Mouse (Mus musculus): ENCODE results near the gene Pde4b.
"Not testable (repeated sequence)": the region's sequence is repeated elsewhere in the genome, so short reads cannot be mapped to it uniquely, and the experiment has no call there.

Gene Pde4b

GRCm38 (mm10) chr4:102478860-102479259 is 391.5 kb downstream of the Pde4b start:
- DNase-seq (ENCODE audit: low spot score), result no peak

DNA sequence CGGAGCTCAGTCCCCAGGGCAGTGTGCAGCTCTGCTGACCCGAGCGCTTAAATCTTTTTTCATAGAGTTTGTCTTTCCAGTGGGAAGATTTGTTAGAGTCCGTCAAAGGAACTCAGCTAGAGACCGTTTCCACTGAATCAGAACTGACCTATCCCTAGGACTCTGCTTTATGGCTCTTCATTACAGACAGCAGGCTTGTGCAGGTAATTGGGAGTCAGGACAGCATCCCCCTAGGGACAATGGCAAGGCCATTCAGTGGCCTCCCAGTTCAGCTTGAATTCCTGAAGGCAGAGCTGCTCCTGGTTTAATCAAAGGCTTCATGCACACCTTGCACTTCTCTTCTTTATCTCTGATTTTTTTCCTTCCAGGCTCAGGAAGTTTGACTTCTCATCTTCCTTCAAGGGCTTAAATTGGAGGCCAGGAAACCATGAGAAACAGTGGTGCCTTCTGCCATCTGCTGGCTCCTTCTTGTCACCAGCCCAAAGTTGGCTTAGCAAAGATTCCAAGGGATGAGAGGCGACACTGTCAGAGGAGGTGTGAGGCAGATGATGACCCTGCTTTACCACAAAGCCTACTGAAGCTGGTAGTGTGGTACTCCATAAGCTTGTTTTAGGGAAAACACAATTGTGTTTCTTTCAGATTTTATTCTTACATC is 393.6 kb downstream of the Pde4b start:
- DNase-seq (ENCODE audit: low spot score), result no peak

- DNase-seq (ENCODE audit: low spot score), result no peak
These were observed 396.1 kb downstream of the Pde4b start for GRCm38 (mm10) chr4:102483354-102484018.

DNA sequence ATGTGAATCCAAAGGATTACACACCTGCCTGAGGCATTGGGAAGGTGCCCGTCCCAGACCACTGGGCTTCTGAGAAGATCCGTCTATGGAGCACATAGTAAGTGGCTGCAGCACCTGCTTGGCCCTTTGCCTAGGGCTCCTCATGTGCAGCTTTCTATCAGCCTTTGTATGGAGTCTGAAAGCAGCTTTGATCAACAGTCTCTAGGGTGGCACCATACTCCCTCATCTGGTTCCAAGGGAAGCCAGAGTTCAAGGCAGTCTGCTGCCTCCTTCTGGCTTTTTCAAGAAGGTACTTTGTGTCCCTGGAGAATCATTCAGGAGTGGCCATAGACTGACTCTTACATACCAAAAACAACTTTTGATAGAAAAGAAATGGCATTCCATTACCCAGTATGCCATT is 397.4 kb downstream of the Pde4b start:
- no peak for DNase-seq (ENCODE audit: low spot score)

DNA sequence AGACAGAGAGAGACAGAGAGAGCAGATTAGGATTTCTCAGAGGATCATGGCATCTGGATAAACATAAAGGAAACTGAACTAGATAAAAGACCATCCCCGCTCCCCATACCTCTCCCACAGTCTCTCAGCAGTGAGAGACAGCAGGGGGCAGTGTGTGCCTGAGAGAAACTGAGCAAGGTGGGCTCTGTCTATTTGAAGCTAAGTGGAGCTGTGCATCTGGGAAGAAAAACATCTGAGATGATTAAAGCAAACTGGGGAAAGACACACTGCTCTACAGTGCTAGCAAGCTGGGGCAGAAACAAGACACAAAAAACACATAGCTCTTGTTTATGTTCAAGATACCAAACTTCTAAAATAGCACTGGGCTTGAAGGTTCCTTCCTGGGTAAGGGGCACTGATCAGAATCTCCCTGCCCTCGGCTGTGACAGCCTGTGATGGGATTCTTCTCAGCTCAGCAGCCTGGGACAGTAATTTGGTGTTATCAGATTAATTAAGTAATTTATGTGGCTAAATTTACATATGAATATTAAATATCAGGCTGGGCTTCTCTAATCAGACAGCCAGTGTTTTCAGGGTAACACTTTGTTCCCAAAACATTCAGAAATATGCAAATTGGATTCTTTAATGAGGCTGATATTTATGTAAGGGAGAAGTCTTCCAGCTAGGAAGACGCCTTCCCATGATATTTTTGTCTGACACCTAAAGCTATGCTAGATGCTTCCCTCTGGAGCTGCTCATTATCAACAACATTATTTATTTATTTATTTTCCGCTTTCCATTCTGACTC is 399.0 kb downstream of the Pde4b start:
- no peak for DNase-seq (ENCODE audit: low spot score)

DNA sequence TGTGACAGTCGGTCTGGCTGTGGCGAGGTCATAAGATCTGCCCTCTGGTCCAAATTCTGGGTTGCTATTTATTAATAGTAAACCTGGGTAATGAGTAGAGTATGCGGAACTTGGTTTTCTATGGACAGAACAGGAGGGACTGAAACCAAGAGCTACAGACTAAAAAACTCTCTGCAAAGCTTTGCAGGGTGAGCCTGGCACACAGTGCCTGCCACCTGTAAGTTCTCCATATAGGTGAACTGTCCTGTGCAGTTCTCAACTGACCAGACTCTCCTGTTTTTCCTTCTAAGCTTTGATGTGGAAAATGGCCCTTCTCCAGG is 399.5 kb downstream of the Pde4b start:
- no peak for DNase-seq (ENCODE audit: low spot score)

DNA sequence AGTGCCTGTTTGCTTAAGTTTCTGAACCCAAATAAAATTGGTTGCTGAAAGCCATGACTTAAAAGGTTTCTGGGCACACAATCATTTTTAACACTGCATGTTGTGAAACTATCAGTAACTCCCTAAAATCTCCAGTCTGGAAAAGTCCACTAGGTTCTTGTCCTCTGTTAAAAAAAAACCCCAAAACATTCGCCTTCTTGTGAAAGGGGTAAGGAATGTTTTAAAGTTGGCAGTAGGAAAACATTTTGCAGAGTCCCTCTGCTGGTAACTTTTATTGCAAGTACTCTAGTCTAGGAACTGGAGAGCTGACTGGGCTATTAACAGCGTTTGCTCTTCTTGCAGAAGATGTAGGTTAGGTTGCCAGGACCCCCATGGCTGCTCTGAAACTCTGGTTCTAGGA is 400.7 kb downstream of the Pde4b start:
- no peak for DNase-seq (ENCODE audit: low spot score)

DNA sequence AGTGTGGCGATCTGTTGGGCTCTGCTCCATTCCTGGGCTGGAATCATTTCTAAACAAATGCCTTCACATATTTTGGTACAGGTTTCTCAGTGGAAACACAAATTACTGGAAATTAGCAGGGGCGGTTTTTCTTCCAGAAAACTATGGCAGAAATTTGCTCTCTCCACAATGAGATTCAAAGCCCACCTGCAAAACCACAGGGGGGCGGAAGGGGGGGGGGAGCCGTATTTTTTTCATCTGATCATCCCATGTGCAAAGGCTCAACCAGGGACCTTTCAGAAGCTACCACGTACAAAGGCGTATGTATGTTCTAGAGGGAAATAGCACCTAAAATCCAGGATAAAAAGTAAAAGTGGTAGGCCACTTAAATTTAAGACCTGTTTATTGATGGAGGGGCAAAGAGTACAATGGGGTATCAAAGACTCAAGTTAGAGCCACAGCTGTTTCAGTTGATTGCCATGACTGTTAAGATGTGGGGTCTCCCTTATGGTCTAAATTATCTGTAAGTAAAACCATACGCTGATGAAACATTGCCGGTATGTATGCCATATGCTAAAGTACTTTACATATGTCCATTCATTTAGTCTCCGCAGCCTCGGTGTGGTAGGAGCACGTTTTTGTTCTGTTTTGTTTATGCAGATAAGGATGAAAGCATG is 404.3 kb downstream of the Pde4b start:
- no peak for DNase-seq (ENCODE audit: low spot score)

DNA sequence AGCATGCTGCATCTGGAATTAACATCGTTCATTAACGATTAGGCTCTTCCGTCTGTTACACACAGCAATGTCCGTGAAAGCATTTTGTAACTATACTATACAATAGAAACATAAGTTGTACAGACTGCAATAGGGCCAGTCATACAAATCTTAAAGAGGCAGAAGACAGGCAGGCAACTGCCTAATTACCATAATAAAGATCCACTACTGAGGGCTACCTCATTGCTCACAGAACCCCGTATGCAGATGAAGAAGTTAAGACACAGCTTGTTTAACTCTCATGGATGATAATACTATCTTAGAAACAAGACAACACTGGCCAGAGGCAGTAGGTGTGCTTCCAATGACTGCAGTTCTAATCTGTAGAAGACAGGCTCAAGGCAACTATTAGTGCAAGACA is 405.6 kb downstream of the Pde4b start:
- no peak for DNase-seq (ENCODE audit: low spot score)

DNA sequence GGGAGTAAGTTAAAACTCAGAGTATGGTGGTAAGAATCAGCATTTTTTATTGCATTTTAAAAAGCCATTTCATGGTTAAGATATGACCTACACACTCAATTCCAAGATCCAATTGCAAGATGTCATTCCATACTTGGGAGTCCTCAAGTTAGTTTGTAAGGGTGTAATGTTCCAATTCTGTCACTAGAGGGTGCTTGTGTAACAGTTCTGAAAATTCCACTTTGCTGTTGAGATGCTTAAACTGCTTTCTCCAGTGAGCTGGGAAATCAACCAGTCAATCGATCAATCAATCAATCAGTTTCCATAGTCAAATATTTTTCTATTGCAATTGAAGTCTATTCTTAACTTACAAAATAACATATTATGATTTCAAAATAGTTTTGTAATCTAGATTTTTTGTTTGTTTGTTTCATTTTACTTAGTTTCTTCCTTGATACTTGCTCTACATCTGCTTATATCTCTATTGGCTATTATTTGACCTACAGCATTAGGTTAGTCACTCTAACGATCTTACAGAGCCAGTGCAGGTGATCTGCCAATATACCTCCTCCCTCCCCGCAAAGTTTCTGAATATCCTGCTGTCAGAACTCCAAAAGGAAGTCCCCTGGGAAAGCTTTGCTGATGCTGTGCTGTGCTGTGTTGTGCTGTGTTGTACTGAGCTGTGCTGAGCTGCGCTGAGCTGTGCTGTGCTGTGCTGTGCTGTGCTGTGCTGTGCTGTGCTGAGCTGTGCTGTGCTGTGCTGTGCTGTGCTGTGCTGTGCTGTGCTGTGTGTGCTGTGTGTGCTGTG is 406.2 kb downstream of the Pde4b start:
- DNase-seq (ENCODE audit: low spot score), result no peak

GRCm38 (mm10) chr4:102494203-102494602 is 406.9 kb downstream of the Pde4b start:
- DNase-seq (ENCODE audit: low spot score), result not testable (repeated sequence)

- DNase-seq (ENCODE audit: low spot score), result no peak
These were observed 407.7 kb downstream of the Pde4b start for GRCm38 (mm10) chr4:102495001-102495400.

DNA sequence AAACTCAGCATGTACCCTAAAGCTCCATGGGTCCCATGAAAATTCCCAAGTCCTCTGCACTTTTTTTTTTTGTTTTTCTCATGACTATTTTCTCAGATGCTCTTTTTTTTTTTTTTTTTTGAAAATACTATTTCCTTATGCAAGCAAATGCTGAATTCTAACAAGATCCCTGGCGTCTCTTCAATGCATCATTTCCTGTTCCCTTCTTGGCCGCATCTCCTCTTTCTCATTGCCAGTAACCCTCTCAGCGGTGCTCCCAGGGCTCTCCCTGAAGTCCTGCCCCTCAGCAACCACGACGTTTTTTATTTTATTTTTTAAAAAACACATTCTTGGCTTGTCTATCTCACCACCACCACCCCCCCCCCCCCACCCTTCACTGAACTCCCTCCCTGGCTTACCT is 408.1 kb downstream of the Pde4b start:
- no peak for DNase-seq (ENCODE audit: low spot score)

GRCm38 (mm10) chr4:102496269-102497177 is 409.2 kb downstream of the Pde4b start:
- no peak for DNase-seq (ENCODE audit: low spot score)

DNA sequence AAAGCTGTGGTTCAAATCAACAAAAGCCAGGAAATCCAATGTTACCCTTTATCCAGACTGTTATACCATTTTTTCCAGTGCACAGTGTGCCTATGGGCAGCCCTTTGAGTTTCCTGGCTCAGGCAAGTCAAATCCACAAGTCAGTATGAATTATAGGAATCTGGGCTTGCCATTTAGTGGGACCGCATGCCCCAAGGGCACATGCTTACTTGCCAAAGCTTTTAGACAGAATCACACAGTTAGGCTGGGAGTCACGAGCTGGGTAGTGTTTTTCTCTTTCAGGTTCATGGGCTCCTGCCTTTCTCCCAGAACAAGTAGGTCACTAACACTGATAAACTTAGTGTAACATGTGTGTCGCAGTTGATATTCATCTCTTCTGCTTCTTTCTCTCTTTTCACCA is 409.9 kb downstream of the Pde4b start:
- no peak for DNase-seq (ENCODE audit: low spot score)

GRCm38 (mm10) chr4:102498169-102498919 is 411.0 kb downstream of the Pde4b start:
- DNase-seq (ENCODE audit: low spot score), result no peak

DNA sequence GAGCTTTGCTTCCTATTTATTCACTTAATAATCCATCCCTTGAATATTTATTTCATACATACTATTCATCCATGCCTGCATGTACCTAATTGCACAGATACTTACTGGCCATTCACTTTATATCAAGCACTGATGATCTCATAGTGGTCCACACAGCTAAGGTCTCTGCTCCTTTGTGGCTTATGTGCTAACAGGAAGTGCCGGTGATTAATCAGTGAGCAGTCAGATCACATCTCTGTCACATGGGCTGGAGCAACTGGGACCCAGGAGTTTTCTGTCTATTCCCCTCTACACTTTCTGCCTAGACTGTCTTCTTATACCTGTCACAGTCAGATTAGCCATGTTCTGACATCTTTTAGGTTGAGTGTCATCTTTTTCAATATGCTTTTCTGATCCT is 411.6 kb downstream of the Pde4b start:
- DNase-seq (ENCODE audit: low spot score), result no peak

DNA sequence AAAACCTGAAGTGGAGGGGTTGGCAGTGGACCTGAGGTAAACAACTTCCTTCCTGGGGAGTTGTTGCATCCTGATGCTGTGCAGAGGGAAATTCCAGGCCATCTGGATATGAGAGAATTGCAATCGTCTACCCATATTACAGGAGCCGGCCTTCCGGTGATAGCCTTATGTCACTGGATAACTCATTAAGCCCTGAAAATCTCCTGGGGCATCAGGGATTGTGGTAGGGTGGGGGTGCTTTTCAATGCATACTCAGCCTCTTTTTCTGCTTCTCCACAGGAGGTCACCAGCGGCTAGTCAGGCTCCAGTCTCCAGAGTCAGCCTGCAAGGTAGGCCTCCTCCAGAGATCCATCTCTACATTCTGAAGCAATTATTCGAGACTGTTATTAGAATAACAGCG is 418.4 kb downstream of the Pde4b start:
- no peak for DNase-seq (ENCODE audit: low spot score)

DNA sequence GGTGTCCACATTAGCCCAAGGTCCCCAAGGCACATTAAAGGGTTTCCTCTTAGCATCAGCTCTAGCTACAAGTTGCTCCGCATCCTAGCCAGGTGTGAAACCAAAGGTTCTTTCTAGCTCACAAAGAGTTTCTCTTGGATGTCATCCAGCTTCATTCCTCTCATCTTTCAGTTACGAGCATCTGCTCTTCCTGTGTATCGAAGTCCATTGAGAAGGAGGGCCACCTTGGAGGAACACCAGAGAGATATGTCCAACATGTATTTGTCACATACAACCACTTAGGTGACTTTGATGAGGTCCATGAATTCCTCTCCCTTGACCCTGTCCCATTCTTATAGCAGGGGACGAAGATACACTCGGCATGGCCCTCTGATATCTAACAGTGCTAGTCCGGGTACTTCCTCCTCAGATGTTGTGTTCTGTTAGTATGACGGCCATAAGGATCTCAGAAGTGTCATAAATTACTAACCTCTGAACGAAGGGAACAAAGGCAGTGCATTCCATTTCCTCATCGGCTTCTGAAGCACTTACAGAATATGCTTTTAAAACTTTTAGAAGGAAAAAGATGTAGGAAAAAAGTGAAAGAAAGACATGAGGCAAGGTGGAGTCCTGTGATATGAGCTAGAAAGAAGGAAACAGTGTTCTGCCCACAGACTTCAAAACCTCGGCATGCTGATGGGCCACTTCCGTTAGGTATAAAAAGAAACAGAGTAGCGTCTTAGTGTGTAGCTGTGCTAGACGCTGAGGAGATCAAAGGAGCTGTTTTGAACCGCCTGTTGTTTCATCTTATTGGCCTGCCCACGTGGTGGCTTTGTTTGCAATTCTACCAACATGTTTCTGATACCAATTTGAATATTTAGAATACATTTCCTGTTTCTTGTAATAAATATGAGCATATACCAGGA is 419.3 kb downstream of the Pde4b start:
- no peak for DNase-seq (ENCODE audit: low spot score)

Measured in ovary, adult 18-20 months (tissue).